Mouse (Mus musculus) WW6 (cell line): Measurements from ENCODE around the gene Pomc.
A peak's percentile ranks its signal among the peaks of the same experiment; 100 is the strongest.
"Not testable (repeated sequence)": the region's sequence is repeated elsewhere in the genome, so short reads cannot be mapped to it uniquely, and the experiment has no call there.

ENCODE experiments used
- DNase-seq: peaks from one replicate; pipeline ENCODE4 v3.0.0-alpha.2; 2013; ENCODE audit warnings: low read depth, low spot score

Pomc gene

GRCm38 (mm10) chr12:3967196-3967595 is 12.4 kb downstream of the Pomc start:
- DNase-seq = no peak

GRCm38 (mm10) chr12:3968380-3968779 is 13.6 kb downstream of the Pomc start:
- no peak for DNase-seq

DNA sequence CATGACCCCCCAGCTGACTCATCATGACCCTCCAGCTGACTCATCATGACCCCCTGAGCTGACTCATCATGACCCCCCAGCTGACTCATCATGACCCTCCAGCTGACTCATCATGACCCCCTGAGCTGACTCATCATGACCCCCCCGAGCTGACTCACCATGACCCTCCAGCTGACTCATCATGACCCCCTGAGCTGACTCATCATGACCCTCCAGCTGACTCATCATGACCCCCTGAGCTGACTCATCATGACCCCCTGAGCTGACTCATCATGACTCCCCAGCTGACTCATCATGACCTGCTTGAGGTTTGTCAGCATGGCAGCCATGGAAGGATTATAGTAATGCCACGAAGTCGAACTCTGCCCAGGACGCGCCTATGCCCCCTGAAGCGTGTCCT is 18.4 kb downstream of the Pomc start:
- not testable (repeated sequence) for DNase-seq

- no peak for DNase-seq
Observed at GRCm38 (mm10) chr12:3980991-3981349, 26.2 kb downstream of the Pomc start.

- DNase-seq = peak; percentile 93
Observed at GRCm38 (mm10) chr12:3981350-3982131, 26.8 kb downstream of the Pomc start.

- no peak for DNase-seq
Observed at GRCm38 (mm10) chr12:3982257-3982656, 27.5 kb downstream of the Pomc start.

DNA sequence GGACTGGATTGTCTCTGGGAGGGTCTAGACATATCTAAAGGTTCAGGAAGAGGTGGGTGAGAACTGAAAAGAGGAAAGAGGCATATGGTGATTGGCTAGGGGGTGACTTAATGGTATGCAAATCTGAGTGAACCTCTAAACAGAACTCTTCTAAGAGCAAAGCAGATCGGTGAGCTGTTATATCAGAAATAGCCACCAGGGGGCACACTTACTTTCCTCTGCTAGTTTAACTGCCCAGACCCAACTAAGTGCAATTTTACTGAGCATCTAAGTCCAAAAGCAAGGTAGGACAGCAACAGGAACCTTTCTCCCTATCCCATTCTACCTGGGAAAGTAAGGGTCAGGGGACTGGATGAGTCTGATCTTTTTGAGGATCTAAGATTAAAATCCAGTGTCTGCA is 29.0 kb downstream of the Pomc start:
- peak; percentile 52 for DNase-seq

- no peak for DNase-seq
Observed at GRCm38 (mm10) chr12:3984446-3984845, 29.7 kb downstream of the Pomc start.

DNA sequence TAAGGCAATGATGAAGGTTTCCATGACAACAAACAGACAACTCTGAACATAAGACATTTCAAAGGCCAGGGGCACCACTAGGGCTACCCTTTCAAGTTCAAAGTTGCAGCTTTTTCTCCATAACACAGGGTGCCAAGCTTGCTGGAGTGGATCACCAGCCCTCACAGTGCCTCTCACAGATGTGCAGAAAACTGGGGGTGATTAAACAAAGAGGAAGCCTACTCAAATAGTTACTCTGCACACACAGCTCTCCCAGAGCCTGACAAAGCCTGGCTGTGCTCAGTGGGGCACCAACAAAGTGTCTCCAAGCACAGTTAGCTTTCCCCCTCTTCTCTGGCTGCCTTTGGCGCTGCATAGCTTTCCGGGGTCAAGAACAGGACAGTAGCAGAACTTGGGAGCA is 35.2 kb downstream of the Pomc start:
- no peak for DNase-seq

DNA sequence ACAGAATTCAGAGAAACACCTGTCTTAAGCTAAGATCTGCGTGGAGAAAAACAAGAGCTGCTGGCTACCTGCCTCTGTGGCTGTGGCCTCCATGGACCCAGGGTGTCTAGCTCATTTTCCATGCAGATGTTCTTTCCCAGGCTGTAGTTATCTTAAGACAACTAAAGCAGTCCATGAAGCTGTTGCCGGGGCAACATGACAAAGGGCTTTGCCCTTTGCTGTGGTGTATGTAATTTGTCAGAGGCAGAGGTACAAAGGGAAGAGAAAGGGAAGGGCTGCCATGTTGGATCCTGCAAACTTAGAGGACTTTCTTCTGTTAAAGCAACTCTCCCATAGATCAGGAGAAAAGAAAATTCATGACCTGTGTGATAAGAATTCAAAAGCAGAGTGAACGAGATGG is 36.3 kb downstream of the Pomc start:
- DNase-seq = no peak

DNA sequence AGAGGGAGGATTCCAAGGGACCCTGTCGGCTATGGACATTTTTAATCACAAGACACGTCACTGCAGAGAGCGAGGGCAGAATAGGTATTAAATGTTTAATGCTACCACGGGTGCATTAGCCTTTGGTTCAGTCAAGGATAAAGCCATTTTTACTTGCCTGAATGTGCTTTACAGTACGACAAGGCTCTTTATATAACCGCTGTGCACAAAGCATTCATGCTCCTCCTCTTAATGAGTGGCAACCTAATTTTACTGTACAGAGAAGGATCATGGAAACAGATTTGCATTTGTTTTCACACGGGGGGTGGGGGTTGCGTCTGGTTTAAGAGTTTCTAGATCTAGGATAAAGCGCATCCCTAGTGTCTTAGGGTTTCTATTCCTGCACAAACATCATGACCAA is 42.0 kb downstream of the Pomc start:
- DNase-seq = no peak

GRCm38 (mm10) chr12:4000406-4000805 is 45.7 kb downstream of the Pomc start:
- no peak for DNase-seq

- DNase-seq = no peak
Observed at GRCm38 (mm10) chr12:4004648-4005047, 49.9 kb downstream of the Pomc start.

DNA sequence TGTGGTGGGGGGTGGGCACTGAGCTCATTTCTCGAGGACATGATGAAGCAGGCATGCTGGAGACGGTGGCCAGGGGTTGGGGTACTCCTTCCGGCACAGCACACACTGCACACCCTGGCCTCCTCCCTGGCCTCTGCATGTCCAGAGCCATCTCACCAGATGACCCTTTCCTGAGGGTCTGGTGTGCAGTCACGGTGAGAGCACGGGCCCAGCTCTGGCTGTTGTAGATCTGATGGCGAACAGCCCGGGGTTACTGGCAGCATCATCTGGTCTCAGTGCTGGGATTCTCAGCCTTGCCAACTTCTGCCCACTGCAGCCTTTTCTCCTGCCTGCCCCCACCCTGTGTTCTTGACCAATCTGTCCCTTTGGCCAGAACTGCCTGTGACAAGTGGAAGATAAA is 51.3 kb downstream of the Pomc start:
- no peak for DNase-seq

DNA sequence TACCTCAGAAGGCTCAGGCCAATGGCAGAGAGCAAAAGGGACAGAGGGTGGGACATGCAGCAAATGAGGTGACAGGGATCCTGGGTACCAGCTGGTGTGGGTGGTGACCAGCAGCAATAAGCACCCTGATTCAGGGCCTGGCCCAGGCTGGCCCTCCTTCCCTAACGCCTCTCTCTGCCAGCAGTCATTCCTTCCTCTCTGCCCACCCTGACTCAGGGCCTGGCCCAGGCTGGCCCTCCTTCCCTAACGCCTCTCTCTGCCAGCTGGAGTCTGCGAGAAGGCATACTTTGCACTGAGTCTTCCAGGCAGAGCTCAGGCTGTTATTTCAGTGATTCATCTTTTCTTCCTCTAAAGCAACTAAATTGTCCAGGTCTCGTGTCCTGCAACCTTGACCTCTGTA is 52.4 kb downstream of the Pomc start:
- no peak for DNase-seq

DNA sequence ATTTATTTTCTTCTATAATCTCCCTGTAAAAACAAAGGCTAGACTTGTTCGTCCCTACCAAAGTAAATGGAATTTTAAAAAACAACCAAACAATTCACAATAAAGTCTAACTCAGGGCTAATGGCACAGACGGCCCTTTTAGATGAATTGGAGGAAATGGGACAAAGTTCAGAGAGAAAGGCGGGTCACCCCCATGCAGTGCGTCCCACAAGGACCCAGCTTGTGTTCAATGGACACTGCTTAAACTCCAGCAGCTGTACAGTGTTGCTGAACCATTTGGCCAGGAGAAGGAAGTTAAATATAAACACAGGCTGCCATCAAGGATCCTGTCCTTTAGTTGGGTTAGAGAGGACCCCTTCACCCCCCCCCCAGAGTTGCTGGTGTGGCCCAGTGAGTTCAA is 53.0 kb downstream of the Pomc start:
- DNase-seq = no peak

GRCm38 (mm10) chr12:4008731-4009130 is 54.0 kb downstream of the Pomc start:
- DNase-seq = no peak
